Mouse (Mus musculus): Measurements from ENCODE around the gene Exoc4.

Gene Exoc4

GRCm38 (mm10) chr6:33870468-33871142 is 621.7 kb downstream of the Exoc4 start:
- no peak for DNase-seq (ENCODE audit: low spot score)

GRCm38 (mm10) chr6:33871286-33871685 is 622.4 kb downstream of the Exoc4 start:
- DNase-seq (ENCODE audit: low spot score), result no peak

GRCm38 (mm10) chr6:33872192-33872591 is 623.3 kb downstream of the Exoc4 start:
- DNase-seq (ENCODE audit: low spot score), result no peak

- no peak for DNase-seq (ENCODE audit: low spot score)
Observed at GRCm38 (mm10) chr6:33873000-33873399, 624.1 kb downstream of the Exoc4 start.

GRCm38 (mm10) chr6:33874291-33875014 is 625.6 kb downstream of the Exoc4 start:
- DNase-seq (ENCODE audit: low spot score), result no peak

- no peak for DNase-seq (ENCODE audit: low spot score)
Observed at GRCm38 (mm10) chr6:33884141-33884683, 635.3 kb downstream of the Exoc4 start.

GRCm38 (mm10) chr6:33886941-33887340 is 638.1 kb downstream of the Exoc4 start:
- no peak for DNase-seq (ENCODE audit: low spot score)

GRCm38 (mm10) chr6:33890926-33891325 is 642.0 kb downstream of the Exoc4 start:
- no peak for DNase-seq (ENCODE audit: low spot score)

- DNase-seq (ENCODE audit: low spot score), result no peak
Observed at GRCm38 (mm10) chr6:33892142-33892541, 643.3 kb downstream of the Exoc4 start.

- DNase-seq (ENCODE audit: low spot score), result no peak
Observed at GRCm38 (mm10) chr6:33899973-33900372, 651.1 kb downstream of the Exoc4 start.

GRCm38 (mm10) chr6:33900615-33901014 is 651.7 kb downstream of the Exoc4 start:
- DNase-seq (ENCODE audit: low spot score), result no peak

- no peak for DNase-seq (ENCODE audit: low spot score)
Observed at GRCm38 (mm10) chr6:33905099-33905498, 656.2 kb downstream of the Exoc4 start.

GRCm38 (mm10) chr6:33910671-33911070 is 661.8 kb downstream of the Exoc4 start:
- no peak for DNase-seq (ENCODE audit: low spot score)

GRCm38 (mm10) chr6:33913072-33913471 is 664.2 kb downstream of the Exoc4 start:
- DNase-seq (ENCODE audit: low spot score), result no peak

GRCm38 (mm10) chr6:33913486-33913885 is 664.6 kb downstream of the Exoc4 start:
- no peak for DNase-seq (ENCODE audit: low spot score)

- DNase-seq (ENCODE audit: low spot score), result no peak
Observed at GRCm38 (mm10) chr6:33913964-33914363, 665.1 kb downstream of the Exoc4 start.

- no peak for DNase-seq (ENCODE audit: low spot score)
Observed at GRCm38 (mm10) chr6:33923571-33923970, 674.7 kb downstream of the Exoc4 start.

- no peak for DNase-seq (ENCODE audit: low spot score)
Observed at GRCm38 (mm10) chr6:33924888-33925287, 676.0 kb downstream of the Exoc4 start.

- DNase-seq (ENCODE audit: low spot score), result peak; percentile 45
Observed at GRCm38 (mm10) chr6:33929342-33930086, 680.6 kb downstream of the Exoc4 start.

GRCm38 (mm10) chr6:33930087-33930945 is 681.4 kb downstream of the Exoc4 start:
- no peak for DNase-seq (ENCODE audit: low spot score)

GRCm38 (mm10) chr6:33937906-33938305 is 689.0 kb downstream of the Exoc4 start:
- no peak for DNase-seq (ENCODE audit: low spot score)

GRCm38 (mm10) chr6:33939169-33939568 is 690.3 kb downstream of the Exoc4 start:
- DNase-seq (ENCODE audit: low spot score), result no peak

Measured in ovary, adult 18-20 months (tissue).